Mouse (Mus musculus): ENCODE results near the gene Slc35f1. TPM values are rescaled to one million over a fixed set of nuclear protein-coding genes. Genes with fewer than 3 reads are reported as not detected.

Gene Slc35f1
- polyA plus RNA-seq, 1 experiment = 0.27 TPM

DNA sequence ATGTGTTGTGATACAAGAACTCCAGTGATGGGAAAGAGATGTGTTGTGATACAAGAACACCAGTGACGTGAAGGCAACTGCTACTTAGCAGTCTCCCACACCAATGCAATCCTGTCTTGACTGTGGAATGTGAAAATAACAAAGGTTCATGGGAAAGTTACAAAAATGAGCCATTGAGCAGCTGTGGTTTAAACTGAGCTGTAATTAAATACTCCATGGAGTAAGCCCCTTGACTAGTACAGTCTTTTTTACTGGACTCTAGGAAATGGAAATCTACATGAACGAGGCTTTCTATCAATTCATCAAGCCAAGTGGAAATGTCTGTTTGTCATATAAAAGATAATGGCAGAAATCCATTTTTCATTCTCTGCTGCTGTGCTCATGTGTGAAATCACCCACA is 411.1 kb downstream of the Slc35f1 start:
- DNase-seq (ENCODE audit: low read depth) = no peak

DNA sequence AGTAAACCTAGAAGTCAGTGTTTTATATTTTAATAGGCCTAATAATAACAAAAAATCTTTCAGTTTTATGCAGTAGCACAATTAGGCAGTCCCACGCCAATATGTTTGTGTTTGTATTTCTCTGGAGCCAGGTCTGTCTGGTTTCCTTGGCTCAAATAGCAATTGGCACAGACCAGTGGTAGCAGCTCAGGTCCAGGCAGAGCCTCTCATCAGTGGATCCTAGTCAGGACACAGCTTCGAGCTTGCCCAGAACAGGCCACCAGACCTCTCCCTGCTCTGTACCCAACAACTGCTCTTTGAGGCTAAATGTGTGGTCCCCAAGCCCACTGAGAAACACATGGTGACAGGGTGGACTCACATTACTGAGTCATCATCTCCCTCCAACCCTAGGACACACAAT is 412.1 kb downstream of the Slc35f1 start:
- no peak for DNase-seq (ENCODE audit: low read depth)

DNA sequence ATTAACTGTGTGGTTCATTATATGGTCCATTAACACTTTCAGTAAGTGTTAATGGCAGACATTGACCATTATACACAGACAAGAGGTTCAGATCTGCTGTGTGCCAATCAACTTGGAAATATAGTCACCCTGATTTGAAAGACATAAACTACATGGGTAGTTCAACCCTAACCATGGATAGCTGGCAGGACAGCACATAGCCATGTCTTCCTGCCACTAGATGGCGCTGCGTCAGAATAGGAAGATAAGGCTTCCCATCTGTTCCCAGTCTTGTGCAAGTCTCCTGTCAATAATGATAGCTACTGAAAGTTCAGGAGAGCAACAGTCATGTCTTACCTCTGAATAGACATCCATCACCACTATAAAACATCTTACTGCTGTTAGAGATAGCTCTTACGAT is 424.7 kb downstream of the Slc35f1 start:
- DNase-seq (ENCODE audit: low read depth) = no peak

DNA sequence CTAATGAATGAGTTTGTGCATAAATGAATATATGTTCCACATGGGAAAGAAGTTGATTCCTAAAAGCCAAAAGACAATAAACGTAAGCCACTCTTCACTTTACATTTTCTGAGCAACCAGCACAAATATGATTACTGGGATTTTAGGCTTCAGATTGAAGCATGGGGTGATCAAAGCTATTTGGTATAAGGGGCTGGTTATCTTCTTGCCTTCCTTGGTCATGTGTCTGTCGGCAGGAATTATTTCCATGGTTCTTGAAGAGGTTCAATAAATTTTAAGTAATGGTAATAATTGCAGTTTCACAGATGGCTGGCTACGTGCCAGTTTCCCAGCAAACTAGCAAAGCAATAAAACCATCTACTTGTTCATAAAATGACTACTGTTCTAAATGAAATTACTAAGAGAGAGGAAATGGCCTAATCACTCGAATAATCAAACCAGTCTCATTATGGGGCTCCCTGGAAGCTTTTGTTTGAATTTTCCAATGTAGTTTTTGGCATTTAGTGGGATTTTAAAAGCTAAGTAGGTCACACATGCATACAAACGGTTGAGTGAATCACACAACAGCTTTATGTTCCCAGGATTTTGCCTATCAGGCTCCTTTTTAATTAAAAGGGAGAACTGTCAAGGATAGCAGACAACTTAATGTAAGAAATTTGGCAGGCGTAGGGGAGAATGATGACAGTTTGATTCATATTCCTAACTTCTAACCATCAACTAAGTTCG is 425.5 kb downstream of the Slc35f1 start:
- DNase-seq (ENCODE audit: low read depth) = no peak

DNA sequence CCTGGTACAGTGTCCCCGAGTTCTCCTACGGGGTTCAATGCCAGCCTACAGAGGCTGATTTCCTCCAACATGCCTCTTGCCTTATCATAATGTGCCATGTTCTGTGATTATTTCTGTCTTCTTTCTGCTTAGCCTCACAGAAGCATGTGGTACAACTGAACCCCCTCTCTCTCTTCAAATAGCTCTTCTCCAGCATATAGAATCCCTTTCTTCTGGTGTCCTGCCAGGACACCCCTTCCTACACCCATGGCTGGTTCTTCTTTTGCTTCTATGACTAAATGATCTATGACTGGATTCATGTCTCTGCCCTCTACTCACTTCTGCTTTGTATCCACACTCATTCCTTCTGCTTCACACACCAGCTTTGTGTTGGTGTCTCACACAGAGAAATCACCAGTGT is 430.3 kb downstream of the Slc35f1 start:
- no peak for DNase-seq (ENCODE audit: low read depth)

DNA sequence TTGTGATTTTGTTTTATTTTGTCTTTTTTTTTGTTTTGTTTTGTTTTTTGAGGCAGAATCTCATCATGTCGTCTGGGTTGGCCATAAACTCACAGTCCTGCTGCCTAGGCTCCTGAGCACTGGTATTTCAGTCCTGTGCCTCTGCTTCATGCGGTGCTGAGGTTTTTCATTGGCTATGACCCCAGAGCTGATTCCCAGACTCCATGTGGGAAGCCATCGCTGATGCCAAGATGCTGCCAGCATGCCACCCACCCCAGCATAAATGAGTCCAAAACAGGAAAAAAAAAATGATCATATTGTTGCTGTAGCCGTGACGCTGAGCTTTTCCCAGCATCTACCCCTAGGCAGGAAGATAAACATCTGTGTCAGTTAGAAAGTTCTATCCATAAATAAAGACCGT is 434.0 kb downstream of the Slc35f1 start:
- no peak for DNase-seq (ENCODE audit: low read depth)

DNA sequence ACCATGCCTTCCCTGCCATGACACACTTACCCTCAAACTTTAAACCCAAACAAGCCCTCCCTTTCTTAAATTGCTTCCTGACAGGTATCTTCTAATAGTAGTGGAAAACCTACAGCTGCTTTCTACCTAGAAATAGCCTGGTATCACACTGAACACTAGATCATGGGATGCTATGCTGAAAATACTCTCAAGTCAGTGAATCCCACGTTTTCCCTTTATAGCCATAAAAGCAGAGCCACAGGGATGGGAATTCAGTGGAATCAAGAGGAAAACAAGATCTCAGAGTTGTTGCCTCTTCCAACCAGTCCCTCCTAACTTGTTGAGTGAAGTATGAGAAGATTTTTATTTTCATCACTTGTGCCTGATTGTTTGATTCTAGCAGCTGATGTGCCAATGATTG is 442.4 kb downstream of the Slc35f1 start:
- DNase-seq (ENCODE audit: low read depth) = no peak

DNA sequence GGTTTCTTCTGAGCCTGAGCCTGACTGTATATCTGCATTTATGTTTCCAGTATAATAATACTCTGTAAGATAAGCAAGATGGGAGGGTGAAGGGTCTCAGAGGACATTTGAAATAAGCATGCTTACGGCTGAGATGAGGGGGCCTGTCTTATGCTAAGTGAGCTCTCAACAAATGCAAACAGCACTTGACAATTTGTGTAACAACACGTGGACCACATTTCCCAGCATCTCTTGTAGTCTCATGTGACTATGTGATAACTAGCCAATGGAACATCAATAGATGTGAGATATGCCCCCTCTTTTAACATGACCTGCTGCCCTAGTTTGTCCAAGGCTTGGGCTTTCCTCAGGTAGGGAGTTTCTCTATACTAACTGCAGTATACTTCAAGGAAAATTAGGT is 460.0 kb downstream of the Slc35f1 start:
- no peak for DNase-seq (ENCODE audit: low read depth)

DNA sequence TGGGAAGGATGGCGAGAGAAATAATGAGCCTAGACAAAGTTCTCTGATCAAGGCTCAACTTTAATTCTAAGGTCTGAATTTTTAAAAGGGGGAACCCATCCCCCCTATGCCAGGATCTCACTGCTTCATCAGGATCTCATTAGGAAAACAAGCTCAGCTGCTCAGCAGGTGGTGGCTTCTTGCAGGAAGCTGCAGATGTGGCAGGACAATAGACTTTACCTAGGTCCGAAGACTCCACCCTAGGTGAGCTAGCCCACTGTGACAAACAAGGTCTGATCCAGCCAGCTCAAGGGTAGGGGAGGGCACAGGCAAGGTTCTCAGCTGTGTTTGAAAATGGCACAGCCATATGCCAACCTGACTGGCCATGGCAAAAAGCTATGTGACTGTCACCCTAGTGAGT is 460.6 kb downstream of the Slc35f1 start:
- no peak for DNase-seq (ENCODE audit: low read depth)

DNA sequence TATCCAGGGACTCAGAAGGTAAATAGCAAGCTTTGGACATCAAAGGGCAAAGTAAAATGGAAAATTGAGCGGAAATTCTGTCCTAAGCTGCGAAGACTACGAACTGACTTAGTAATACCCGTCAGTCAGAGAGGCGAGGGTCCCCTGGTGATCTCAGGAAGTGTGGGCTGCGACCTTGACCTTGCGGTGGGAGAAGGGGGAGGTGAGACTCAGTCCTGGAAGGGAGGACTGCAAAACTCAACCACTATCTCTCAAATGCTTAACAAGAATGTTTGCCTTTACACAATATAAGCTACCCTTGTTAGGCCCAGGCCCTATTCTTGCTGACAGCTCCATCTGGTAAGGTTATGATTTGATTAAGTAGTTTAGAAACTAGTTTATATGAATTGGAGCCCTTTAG is 466.0 kb downstream of the Slc35f1 start:
- DNase-seq (ENCODE audit: low read depth) = no peak

DNA sequence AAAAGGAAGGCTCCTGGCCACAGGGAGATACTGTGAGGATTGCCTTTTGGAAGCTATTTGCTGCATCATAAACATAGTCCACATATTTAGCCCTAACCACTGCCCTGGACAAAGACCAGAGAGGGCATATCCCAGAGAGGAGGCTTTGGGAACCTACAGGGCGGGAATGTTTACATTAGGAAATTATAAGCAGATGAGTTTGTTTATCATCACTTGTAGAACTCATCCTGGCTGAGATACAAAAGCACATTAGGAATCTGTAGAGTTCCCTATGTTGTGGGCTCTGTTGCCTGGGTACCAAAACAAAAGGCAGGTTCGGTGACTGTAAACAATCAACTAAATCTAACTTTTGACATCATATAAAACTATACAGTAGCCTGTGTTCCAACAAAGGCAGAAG is 467.4 kb downstream of the Slc35f1 start:
- DNase-seq (ENCODE audit: low read depth) = no peak
